Mouse (Mus musculus) bone marrow, adult 2 months (tissue): ENCODE data around the gene Nkx2-3. TPM values are rescaled to one million over a fixed set of nuclear protein-coding genes. Genes with fewer than 3 reads are reported as not detected.
A peak's percentile ranks its signal among the peaks of the same experiment; 100 is the strongest.

ENCODE experiments used
- H3K27ac ChIP-seq: fragments of 200-500 bp; 2 replicates; pipeline ENCODE4 v1.5.1; 2012; ENCODE audit warnings: low read depth, mild to moderate bottlenecking, control low read depth, inconsistent platforms, low read length; ENCODE audit not compliant: control insufficient read depth, poor library complexity, insufficient read depth
- H3K4me1 ChIP-seq: fragments of 200-500 bp; 2 replicates; pipeline ENCODE4 v1.6.1; 2011; ENCODE audit warnings: low read length; ENCODE audit not compliant: control insufficient read depth, insufficient read depth
- H3K4me3 ChIP-seq: fragments of 200-500 bp; replicated peaks from 2 replicates; pipeline ENCODE3; 2011; ENCODE audit warnings: mild to moderate bottlenecking, low read depth, low read length, control low read depth; ENCODE audit not compliant: control insufficient read depth
- CTCF ChIP-seq: fragments of 200-500 bp; IDR thresholded peaks from 2 replicates; pipeline ENCODE4 v1.5.1; 2011; ENCODE audit warnings: low read length, control low read depth; ENCODE audit not compliant: control insufficient read depth, insufficient read depth
- POLR2A ChIP-seq: fragments of 200-500 bp; IDR thresholded peaks from 2 replicates; pipeline ENCODE4 v1.6.1; 2011; ENCODE audit warnings: low read depth, mild to moderate bottlenecking, control low read depth, low read length, borderline replicate concordance; ENCODE audit not compliant: control insufficient read depth
- whole genome bisulfite sequencing: fragments of 180-500 bp; shearing (Covaris S2); methylation state at CpG from one replicate; pipeline ENCODE4 v1.1.7; 2018; 5-methylcytosine and 5-hydroxymethylcytosine counted together
- polyA plus RNA-seq: library from polyadenylated mRNA; stranded (reverse); fragments of >200 nt; gene quantifications from 2 replicates; pipeline ENCODE4 v1.2.4, GENCODE M21; 2011; ENCODE audit warnings: low replicate concordance; ENCODE audit not compliant: missing spikeins, insufficient read depth, insufficient read length

Gene Nkx2-3
- polyA plus RNA-seq, 1 experiment, result not detected

DNA sequence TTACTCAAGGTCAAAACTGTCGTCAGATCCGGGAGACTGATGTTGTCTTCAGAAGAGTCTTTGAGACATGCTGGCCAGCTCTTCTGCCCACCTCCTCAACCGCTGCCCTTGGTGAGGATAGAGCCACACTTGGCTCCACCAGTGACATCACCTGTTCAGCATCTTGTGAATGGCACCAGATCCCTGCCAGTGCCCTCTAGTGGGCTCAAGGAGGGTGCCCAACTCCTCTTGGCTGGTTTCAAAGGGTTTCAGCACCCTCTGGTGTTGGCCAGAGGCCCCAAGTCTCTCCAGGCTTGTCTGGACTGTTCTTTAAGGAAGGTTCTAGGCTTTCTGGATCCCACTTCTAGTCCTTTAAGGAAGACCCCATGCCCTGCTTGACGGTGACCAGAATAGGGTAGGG lies 11.8 kb downstream of the Nkx2-3 start:
- no peaks in the 10 kb centered on the region for H3K4me1 ChIP-seq
- TF ChIP-seq CTCF (peak; percentile 82), POLR2A (no peak)
- no peak overlapping the region for H3K27ac ChIP-seq
- 32% methylated on average over 4 of the region's 4 CpGs for WGBS
- H3K4me3 ChIP-seq, result no peak overlapping the region

DNA sequence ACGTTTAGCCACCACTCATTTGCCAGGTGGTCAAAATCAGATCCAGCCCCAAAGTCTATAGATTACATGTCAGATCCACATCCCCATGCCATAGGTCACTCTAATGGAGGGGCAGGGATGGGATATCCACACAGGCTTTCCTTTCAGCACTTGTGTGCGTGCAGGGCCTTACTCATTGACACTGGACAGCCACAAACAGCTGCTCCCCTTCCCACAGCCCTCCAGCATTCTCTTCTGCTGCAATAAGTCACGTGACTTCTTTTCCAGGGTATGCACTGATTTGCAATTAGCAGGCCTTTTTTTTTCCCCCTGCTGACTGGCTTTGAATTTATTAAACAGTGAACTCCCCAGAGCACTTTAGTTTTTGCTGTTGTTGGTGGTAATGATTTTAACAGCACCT lies 14.0 kb downstream of the Nkx2-3 start:
- TF ChIP-seq POLR2A, result no peak
- TF ChIP-seq CTCF, result no peak
- WGBS, result 70% methylated on average over 3 of the region's 3 CpGs
- Histone ChIP-seq H3K4me3 (no peak overlapping the region), H3K4me1 (no peaks in the 10 kb centered on the region), H3K27ac (no peak overlapping the region)

DNA sequence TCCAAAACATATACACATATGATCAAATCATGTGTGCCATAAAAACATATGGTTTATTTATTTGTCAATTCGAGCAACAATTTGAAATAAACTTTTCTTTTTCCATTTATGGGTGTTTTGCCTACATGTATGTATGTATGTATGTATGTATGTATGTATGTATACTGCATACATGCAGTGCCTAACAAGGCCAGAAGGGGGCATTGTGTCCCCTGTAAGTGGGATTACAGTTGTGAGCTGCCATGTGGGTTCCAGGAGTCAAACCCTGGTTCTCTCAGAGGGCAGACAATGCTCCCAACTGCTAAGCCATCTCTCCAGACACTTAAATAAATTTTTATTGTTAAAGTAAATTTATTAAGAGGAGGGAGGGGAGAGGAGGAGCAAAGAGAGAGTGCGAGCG lies 15.2 kb downstream of the Nkx2-3 start:
- 74% methylated on average over 3 of the region's 3 CpGs for WGBS
- TF ChIP-seq POLR2A (no peak), CTCF (no peak)

GRCm38 (mm10) chr19:43629088-43629487 lies 17.0 kb downstream of the Nkx2-3 start:
- 67% methylated on average over 4 of the region's 4 CpGs for WGBS
- TF ChIP-seq CTCF (no peak), POLR2A (no peak)

More for the DNA sequence above, 15.2 kb downstream of the Nkx2-3 start:
- Histone ChIP-seq H3K27ac (no peak overlapping the region), H3K4me3 (no peak overlapping the region), H3K4me1 (no peaks in the 10 kb centered on the region)

DNA sequence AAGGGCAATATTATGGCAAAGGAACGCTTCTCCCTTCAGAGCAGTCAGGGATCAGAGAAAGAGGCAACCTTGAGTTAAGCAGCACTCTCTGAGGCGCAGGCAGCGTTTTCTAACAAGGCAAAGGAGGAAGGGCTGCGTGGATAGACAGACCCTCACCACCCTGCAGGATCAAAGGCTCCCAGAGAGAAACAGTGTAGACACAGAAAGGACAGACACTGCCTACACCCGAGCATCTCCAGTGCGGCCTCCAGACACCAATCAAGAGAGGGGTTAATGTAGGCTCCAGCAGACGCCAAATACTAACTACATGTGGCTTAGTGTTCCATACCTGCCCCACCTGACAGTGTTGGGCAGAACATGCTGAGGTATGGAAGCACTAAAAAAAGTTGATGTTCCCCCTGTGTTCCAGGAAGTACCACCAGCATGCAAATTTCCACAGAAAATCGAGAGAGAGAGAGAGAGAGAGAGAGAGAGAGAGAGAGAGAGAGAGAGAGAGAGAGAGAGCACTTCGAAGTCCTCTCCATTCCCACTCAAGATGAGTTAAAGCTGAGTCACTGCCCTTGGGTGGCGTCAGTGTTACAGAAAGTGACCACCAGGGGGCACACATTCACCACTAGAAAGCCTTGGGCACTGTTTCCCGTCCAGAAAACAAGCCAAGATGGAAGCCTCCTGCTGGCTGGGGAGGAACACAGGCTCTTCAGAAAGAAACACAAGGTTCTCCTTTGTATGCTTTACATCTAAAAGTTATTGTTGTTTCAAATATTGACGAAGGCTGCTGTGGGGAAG lies 18.5 kb downstream of the Nkx2-3 start:
- 31% methylated on average over 12 of the region's 12 CpGs for WGBS
- H3K4me1 ChIP-seq, result no peaks in the 10 kb centered on the region; the same call in 1 of the 2 replicates
- no peak for TF ChIP-seq POLR2A
- TF ChIP-seq CTCF, result peak; percentile 94
- no peak overlapping the region for H3K4me3 ChIP-seq
- no peak overlapping the region for H3K27ac ChIP-seq

More at GRCm38 (mm10) chr19:43629088-43629487, 17.0 kb downstream of the Nkx2-3 start:
- H3K27ac ChIP-seq, result no peak overlapping the region
- no peaks in the 10 kb centered on the region; the same call in 1 of the 2 replicates for H3K4me1 ChIP-seq
- H3K4me3 ChIP-seq, result no peak overlapping the region

DNA sequence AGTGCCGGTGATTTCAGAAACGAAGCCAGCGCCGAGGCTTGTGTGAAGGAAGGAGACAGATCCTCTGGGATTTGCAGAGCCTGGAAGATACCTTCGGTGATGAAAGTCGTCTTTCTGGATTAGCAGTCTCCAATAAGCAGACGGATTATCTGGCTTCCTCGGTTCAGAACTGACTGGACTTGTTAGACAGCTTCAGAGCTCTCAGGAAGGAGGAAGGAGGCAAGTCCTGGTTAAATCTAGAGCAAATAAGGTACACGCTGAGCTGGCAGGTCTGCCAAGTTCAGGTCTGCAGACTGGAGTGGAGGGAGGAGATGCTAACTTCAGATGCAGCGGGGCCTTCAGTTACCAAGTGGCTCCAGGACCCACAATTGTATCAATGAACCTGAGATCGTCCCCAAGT lies 29.7 kb downstream of the Nkx2-3 start:
- 74% methylated on average over 11 of the region's 11 CpGs for WGBS
- TF ChIP-seq CTCF (no peak), POLR2A (no peak)

DNA sequence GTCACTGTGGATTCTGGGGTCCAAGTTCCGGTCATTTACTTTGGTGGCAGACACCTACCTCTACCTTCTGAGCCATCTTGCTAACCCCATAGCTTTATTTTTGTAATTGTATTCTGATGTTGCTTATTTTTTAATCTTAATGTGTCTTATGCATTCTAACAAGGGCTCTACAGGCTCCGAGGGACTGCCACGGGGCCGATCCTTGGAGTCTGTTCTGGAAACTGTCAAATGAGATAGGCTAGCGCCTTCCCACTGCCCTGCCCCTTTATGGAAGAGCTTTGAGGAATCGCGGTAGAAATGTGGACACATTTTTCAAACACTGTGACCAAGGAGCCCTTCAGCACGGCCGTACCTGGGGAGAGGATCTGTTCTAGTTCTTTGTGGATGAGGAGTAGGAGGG lies 30.7 kb downstream of the Nkx2-3 start:
- WGBS, result 88% methylated on average over 9 of the region's 9 CpGs

More for the DNA sequence above, 29.7 kb downstream of the Nkx2-3 start:
- Histone ChIP-seq H3K4me1 (peaks cover 9% of the 10 kb centered on the region), H3K4me3 (no peak overlapping the region), H3K27ac (no peak overlapping the region)

GRCm38 (mm10) chr19:43645508-43645907 lies 33.4 kb downstream of the Nkx2-3 start:
- TF ChIP-seq POLR2A, result no peak
- TF ChIP-seq CTCF, result no peak
- no peak overlapping the region for H3K4me3 ChIP-seq
- 24% methylated on average over 9 of the region's 9 CpGs for WGBS
- no peak overlapping the region; the same call in 1 of the 2 replicates for H3K27ac ChIP-seq
- peaks cover 19% of the 10 kb centered on the region for H3K4me1 ChIP-seq

More for the DNA sequence above, 30.7 kb downstream of the Nkx2-3 start:
- no peak overlapping the region for H3K27ac ChIP-seq
- peaks cover 13% of the 10 kb centered on the region for H3K4me1 ChIP-seq
- no peak for TF ChIP-seq CTCF
- H3K4me3 ChIP-seq, result no peak overlapping the region

GRCm38 (mm10) chr19:43646852-43647251 lies 34.7 kb downstream of the Nkx2-3 start:
- peak overlapping the region; percentile 66; the same call in 1 of the 2 replicates for H3K27ac ChIP-seq

More at GRCm38 (mm10) chr19:43646852-43647251, 34.7 kb downstream of the Nkx2-3 start:
- TF ChIP-seq CTCF (no peak), POLR2A (no peak)
- Histone ChIP-seq H3K4me3 (no peak overlapping the region), H3K4me1 (peaks cover 19% of the 10 kb centered on the region)
- WGBS, result 42% methylated on average over 7 of the region's 7 CpGs
